Comparison of ENCODE assay signal across 8 mouse cellular contexts in genomic region chr11:115765607-115766141, GRCm38 (mm10). TPM values are rescaled to one million over a fixed set of nuclear protein-coding genes. Genes with fewer than 3 reads are reported as not detected.
DNase-seq lines count a peak whose midpoint lies in the region; ATAC-seq and TF ChIP-seq lines count a peak whose summit lies in the region.

No protein-coding gene starts in this region.

- H3K27me3 ChIP-seq in C2C12 (ENCODE audit: control insufficient read depth, insufficient read depth, insufficient read length) = no peaks in the 10 kb centered on the region
- H3K27me3 ChIP-seq in heart, embryonic 13.5 days (replicated peaks) = no peaks in the 10 kb centered on the region
- no peaks in the 10 kb centered on the region for H3K27me3 ChIP-seq in limb, embryonic 10.5 days (ENCODE audit: low read depth, poor library complexity, severe bottlenecking)
- H3K27me3 ChIP-seq in stomach, postnatal 0 days (ENCODE audit: control insufficient read depth, insufficient read depth, low read length) = no peaks in the 10 kb centered on the region

- H3K4me2 ChIP-seq in heart, embryonic 13.5 days = peak overlapping the region; percentile 92
- H3K4me2 ChIP-seq in stomach, postnatal 0 days (replicated peaks; ENCODE audit: low read depth) = peak overlapping the region; percentile 79

- peak overlapping the region; percentile 99 for H3K27ac ChIP-seq in heart, embryonic 13.5 days (replicated peaks)
- peak overlapping the region; percentile 98 for H3K27ac ChIP-seq in limb, embryonic 10.5 days
- H3K27ac ChIP-seq in stomach, postnatal 0 days (replicated peaks) = peak overlapping the region; percentile 93

- peaks cover 47% of the 10 kb centered on the region for H3K4me1 ChIP-seq in heart, embryonic 13.5 days
- H3K4me1 ChIP-seq in limb, embryonic 10.5 days = peaks cover 21% of the 10 kb centered on the region
- H3K4me1 ChIP-seq in stomach, postnatal 0 days (replicated peaks; ENCODE audit: control insufficient read depth, insufficient read depth) = 0 out of 2 replicates have a peak, but pooled peaks cover 3% of the 10 kb centered on the region

- no peaks in the 10 kb centered on the region for H3K79me3 ChIP-seq in C2C12 (ENCODE audit: low read depth)

- peak overlapping the region; percentile 99 for H3K9ac ChIP-seq in heart, embryonic 13.5 days
- H3K9ac ChIP-seq in stomach, postnatal 0 days (ENCODE audit: low read length) = peak overlapping the region; percentile 92

- H3K4me3 ChIP-seq in C2C12 (ENCODE audit: insufficient read depth, poor library complexity, severe bottlenecking) = peak overlapping the region; percentile 74
- H3K4me3 ChIP-seq in heart, embryonic 13.5 days = peak overlapping the region; percentile 93
- peak overlapping the region; percentile 87 for H3K4me3 ChIP-seq in limb, embryonic 10.5 days
- peak overlapping the region; percentile 84 for H3K4me3 ChIP-seq in stomach, postnatal 0 days (ENCODE audit: low read depth, low read length)

- peaks cover 26% of the 10 kb centered on the region for H3K79me2 ChIP-seq in C2C12 (ENCODE audit: control insufficient read depth, insufficient read depth)

- WGBS in heart, embryonic 13.5 days = under 1% methylated on average over 34 of the region's 34 CpGs
- WGBS in limb, embryonic 10.5 days = under 1% methylated on average over 34 of the region's 34 CpGs
- under 1% methylated on average over 34 of the region's 34 CpGs for WGBS in stomach, postnatal 0 days

- peak overlapping the region; percentile 35 for H3ac ChIP-seq in C2C12 (ENCODE audit: control insufficient read depth, insufficient read length, low read depth)

- no peak for TF ChIP-seq EP300 in stomach, postnatal 0 days (optimal IDR thresholded peaks at IDR 0.05)

- no peak for TF ChIP-seq CTCF in C2C12 (IDR thresholded peaks at IDR 0.05; ENCODE audit: control insufficient read depth, insufficient read depth, insufficient read length)
- TF ChIP-seq CTCF in stomach, postnatal 0 days (IDR thresholded peaks at IDR 0.05; ENCODE audit: low read depth) = no peak; the same call in 1 of the 2 replicates

- H3K9me3 ChIP-seq in heart, embryonic 13.5 days = no peaks in the 10 kb centered on the region
- no peaks in the 10 kb centered on the region for H3K9me3 ChIP-seq in limb, embryonic 10.5 days (replicated peaks)
- no peaks in the 10 kb centered on the region for H3K9me3 ChIP-seq in stomach, postnatal 0 days (ENCODE audit: control insufficient read depth, low read length)

- peak; percentile 59 to 72 for DNase-seq in cerebellum, adult 18-20 months
- no peak for DNase-seq in cerebellum, adult 11-12 months
- peak; percentile 68 for DNase-seq in embryo, embryonic 11 days
- DNase-seq in limb, embryonic 10.5 days (ENCODE audit: low spot score) = peak; percentile 76
- DNase-seq in stomach, postnatal 0 days (ENCODE audit: low spot score) = peak; percentile 60

- peak; percentile 53; the same call in 1 of the 2 replicates for ATAC-seq in heart, embryonic 13.5 days (ENCODE audit: extremely low read depth, insufficient number of reproducible peaks, low FRiP score, low TSS enrichment)
- ATAC-seq in megakaryocyte progenitor cell, adult 5-6 weeks (replicated peaks; ENCODE audit: poor library complexity) = peak; percentile 55
- peak; percentile 82 for ATAC-seq in stomach, postnatal 0 days (ENCODE audit: low FRiP score, low TSS enrichment)

- H3K36me3 ChIP-seq in C2C12 (ENCODE audit: control insufficient read depth, insufficient read depth) = no peaks in the 10 kb centered on the region
- H3K36me3 ChIP-seq in heart, embryonic 13.5 days = peaks cover 8% of the 10 kb centered on the region
- peaks cover 17% of the 10 kb centered on the region for H3K36me3 ChIP-seq in limb, embryonic 10.5 days
- no peaks in the 10 kb centered on the region for H3K36me3 ChIP-seq in stomach, postnatal 0 days (ENCODE audit: control insufficient read depth, insufficient read depth, low read length)

TF ChIP-seq in C2C12, 6 proteins besides CTCF, POLR2A, EP300 and RAD21:
- TF ChIP-seq FOSL1 (IDR thresholded peaks at IDR 0.05; ENCODE audit: insufficient read depth, low read length, poor library complexity, severe bottlenecking) (no peak), USF1 (IDR thresholded peaks at IDR 0.05; ENCODE audit: low read depth) (no peak), MAX (IDR thresholded peaks at IDR 0.05) (no peak), MYOD1 (IDR thresholded peaks at IDR 0.05; ENCODE audit: control insufficient read depth, insufficient read length, low read depth) (no peak), MYOG (IDR thresholded peaks at IDR 0.05; ENCODE audit: control insufficient read depth, extremely low read depth, insufficient read length) (no peak), CEBPB (IDR thresholded peaks at IDR 0.05; ENCODE audit: low read depth) (no peak)

RNA-seq across cellular contexts. Expression of gene Tmem94, which starts 0.4 kb away (rescaled TPM):
- 14.3 TPM for polyA plus RNA-seq in C2C12 (2012; fragmentation: generic; extraction: Trizol)
- 34.3 and 39.4 TPM in 2 replicates for polyA plus RNA-seq in heart, embryonic 13.5 days (2015; fragmentation: Nextera tagmentation; extraction: Ambion mirVana)
- 30.6 and 37.7 TPM in 2 replicates for polyA plus RNA-seq in limb, embryonic 10.5 days (2016; fragmentation: Nextera tagmentation; extraction: Ambion mirVana)
- total RNA-seq in megakaryocyte progenitor cell, adult 5-6 weeks (2015) = 18.3 and 19.0 TPM in 2 replicates
- total RNA-seq in megakaryocyte progenitor cell, adult 5-6 weeks (2017) = 22.9 and 24.9 TPM in 2 replicates
- 8.2 and 10.0 TPM in 2 replicates for polyA plus RNA-seq in stomach, postnatal 0 days (2015; fragmentation: Nextera tagmentation; extraction: Ambion mirVana)

RNA-seq across cellular contexts. Expression of gene Caskin2, which starts 47.8 kb away (rescaled TPM):
- 7.3 TPM for polyA plus RNA-seq in C2C12 (2012; fragmentation: generic; extraction: Trizol)
- 20.0 and 20.1 TPM in 2 replicates for polyA plus RNA-seq in heart, embryonic 13.5 days (2015; fragmentation: Nextera tagmentation; extraction: Ambion mirVana)
- 18.1 and 18.9 TPM in 2 replicates for polyA plus RNA-seq in limb, embryonic 10.5 days (2016; fragmentation: Nextera tagmentation; extraction: Ambion mirVana)
- 2.7 and 4.3 TPM in 2 replicates for total RNA-seq in megakaryocyte progenitor cell, adult 5-6 weeks (2015)
- total RNA-seq in megakaryocyte progenitor cell, adult 5-6 weeks (2017) = 1.5 and 3.5 TPM in 2 replicates
- 6.6 and 8.6 TPM in 2 replicates for polyA plus RNA-seq in stomach, postnatal 0 days (2015; fragmentation: Nextera tagmentation; extraction: Ambion mirVana)

RNA-seq across cellular contexts. Expression of gene Tsen54, which starts 48.9 kb away (rescaled TPM):
- polyA plus RNA-seq in C2C12 (2012; fragmentation: generic; extraction: Trizol) = 18.5 TPM
- polyA plus RNA-seq in heart, embryonic 13.5 days (2015; fragmentation: Nextera tagmentation; extraction: Ambion mirVana) = 24.4 and 27.5 TPM in 2 replicates
- polyA plus RNA-seq in limb, embryonic 10.5 days (2016; fragmentation: Nextera tagmentation; extraction: Ambion mirVana) = 42.5 and 48.8 TPM in 2 replicates
- 4.0 and 9.0 TPM in 2 replicates for total RNA-seq in megakaryocyte progenitor cell, adult 5-6 weeks (2015)
- 10.9 and 15.0 TPM in 2 replicates for total RNA-seq in megakaryocyte progenitor cell, adult 5-6 weeks (2017)
- 18.8 and 20.1 TPM in 2 replicates for polyA plus RNA-seq in stomach, postnatal 0 days (2015; fragmentation: Nextera tagmentation; extraction: Ambion mirVana)

RNA-seq across cellular contexts. Expression of gene Grb2, which starts 57.3 kb away (rescaled TPM):
- polyA plus RNA-seq in C2C12 (2012; fragmentation: generic; extraction: Trizol) = 45.0 TPM
- 86.6 and 90.0 TPM in 2 replicates for polyA plus RNA-seq in heart, embryonic 13.5 days (2015; fragmentation: Nextera tagmentation; extraction: Ambion mirVana)
- 77.2 and 87.8 TPM in 2 replicates for polyA plus RNA-seq in limb, embryonic 10.5 days (2016; fragmentation: Nextera tagmentation; extraction: Ambion mirVana)
- 78.1 and 85.5 TPM in 2 replicates for total RNA-seq in megakaryocyte progenitor cell, adult 5-6 weeks (2015)
- total RNA-seq in megakaryocyte progenitor cell, adult 5-6 weeks (2017) = 48.5 and 51.7 TPM in 2 replicates
- polyA plus RNA-seq in stomach, postnatal 0 days (2015; fragmentation: Nextera tagmentation; extraction: Ambion mirVana) = 54.2 and 58.8 TPM in 2 replicates

RNA-seq across cellular contexts. Expression of gene Llgl2, which starts 58.2 kb away (rescaled TPM):
- 0.51 TPM for polyA plus RNA-seq in C2C12 (2012; fragmentation: generic; extraction: Trizol)
- 18.9 and 19.0 TPM in 2 replicates for polyA plus RNA-seq in heart, embryonic 13.5 days (2015; fragmentation: Nextera tagmentation; extraction: Ambion mirVana)
- polyA plus RNA-seq in limb, embryonic 10.5 days (2016; fragmentation: Nextera tagmentation; extraction: Ambion mirVana) = 11.2 and 12.3 TPM in 2 replicates
- 3.3 and 4.1 TPM in 2 replicates for total RNA-seq in megakaryocyte progenitor cell, adult 5-6 weeks (2015)
- 3.0 and 4.8 TPM in 2 replicates for total RNA-seq in megakaryocyte progenitor cell, adult 5-6 weeks (2017)
- 58.4 and 63.5 TPM in 2 replicates for polyA plus RNA-seq in stomach, postnatal 0 days (2015; fragmentation: Nextera tagmentation; extraction: Ambion mirVana)
